Mouse (Mus musculus) gastrocnemius, postnatal 25 days (tissue): Measurements from ENCODE around the gene Ifna4. TPM values are rescaled to one million over a fixed set of nuclear protein-coding genes. Genes with fewer than 3 reads are reported as not detected.

Experiments
- DNase-seq: peaks from one replicate; pipeline ENCODE4 v3.0.0; 2022
- total RNA-seq, 2 experiments: library from RNA; stranded (reverse); gene quantifications; 1 replicate in 1 of 2; 2 replicates in 1 of 2; pipeline ENCODE4 v1.2.3; 2021

Gene Ifna4
- total RNA-seq, 2 experiments from 2014 or later: not detected

DNA sequence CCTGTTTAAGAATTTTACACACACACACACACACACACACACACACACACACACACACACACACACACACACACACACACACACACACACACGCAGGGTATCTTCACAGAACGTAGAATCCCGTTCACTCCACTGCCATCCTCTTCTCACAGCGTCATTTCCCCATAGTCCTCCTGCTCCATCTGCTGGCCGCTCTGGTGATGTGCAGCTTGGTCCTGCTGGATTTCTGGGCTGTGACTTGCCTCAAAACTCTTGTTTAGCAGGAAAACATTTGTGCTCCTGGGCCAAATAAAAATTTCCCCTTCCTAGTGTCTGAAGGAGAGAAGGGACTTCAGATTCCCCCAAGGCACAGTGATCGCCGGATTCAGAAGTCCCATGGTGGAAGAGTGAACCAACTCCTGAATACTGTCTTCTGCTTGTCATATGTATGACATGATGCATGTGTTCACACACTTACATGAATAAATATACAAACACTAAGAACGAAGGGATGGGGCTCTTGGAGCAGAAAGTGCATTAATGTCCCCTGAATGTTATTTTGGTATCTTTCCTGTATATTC, 25.8 kb downstream of the Ifna4 start:
- peak; percentile 32 for DNase-seq

DNA sequence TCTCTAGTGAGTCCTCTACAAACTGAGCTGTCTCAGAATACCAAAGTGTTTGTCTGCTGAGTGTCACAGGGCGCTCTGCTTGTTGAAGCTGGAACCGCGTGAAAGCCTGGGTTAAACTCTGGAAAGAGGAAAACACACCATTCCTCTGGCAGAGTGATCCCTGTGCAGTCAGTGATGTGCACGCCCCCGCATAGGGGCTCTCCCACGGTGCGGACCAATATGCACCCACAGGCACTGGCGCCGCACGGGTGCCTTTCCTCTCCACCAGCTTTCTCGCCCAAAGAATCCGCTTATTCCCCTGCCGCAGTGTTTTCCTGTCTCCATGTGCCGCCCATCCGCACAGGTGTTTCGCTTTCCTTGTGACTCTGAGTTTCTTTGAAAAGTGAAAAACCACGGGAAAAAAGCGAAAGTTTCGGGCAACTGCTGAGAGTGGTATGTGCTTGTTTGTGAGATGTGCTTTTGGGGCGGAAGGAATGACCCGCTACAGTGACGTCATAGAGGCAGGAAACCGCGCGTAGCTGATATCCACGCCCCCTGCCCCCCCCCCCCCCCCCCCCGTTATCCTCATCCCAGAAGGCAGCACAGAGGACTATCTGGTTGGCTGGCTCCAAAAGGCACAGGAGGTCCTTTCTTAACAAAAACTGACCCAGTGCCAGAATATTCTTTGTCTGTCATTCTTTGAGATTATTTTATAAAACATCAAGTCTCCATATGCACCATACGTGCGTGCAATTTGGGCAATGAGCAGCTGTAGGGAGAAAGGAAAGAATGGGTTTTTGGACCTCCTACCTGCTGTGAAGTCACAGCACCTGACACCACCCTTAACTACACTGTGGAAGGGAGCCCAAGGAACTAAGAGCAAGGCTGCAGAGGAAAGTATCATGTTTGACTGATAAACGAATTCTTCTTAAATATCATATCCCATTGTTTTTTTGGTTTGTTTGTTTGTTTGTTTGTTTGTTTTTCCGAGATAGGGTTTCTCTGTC, 26.6 kb downstream of the Ifna4 start:
- DNase-seq: no peak

DNA sequence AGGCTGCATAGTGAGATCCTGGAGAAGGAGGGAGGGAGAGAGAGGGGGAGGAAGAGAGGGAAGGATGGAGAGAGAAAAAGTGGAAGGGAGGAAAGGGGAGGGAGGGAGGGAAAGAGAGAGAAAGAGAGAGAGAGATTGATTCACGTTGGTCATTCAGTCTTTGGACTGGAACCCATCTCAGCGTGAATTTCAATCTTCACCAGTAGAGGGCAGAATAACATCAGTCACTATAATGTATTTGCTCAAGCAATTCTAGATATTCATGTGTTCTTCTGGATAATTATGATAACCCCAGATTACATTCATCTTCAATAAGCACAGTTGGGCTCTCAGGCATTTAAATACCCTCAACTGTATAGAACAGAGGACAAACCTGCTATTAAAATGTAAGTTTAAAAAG, 31.0 kb downstream of the Ifna4 start:
- no peak for DNase-seq

DNA sequence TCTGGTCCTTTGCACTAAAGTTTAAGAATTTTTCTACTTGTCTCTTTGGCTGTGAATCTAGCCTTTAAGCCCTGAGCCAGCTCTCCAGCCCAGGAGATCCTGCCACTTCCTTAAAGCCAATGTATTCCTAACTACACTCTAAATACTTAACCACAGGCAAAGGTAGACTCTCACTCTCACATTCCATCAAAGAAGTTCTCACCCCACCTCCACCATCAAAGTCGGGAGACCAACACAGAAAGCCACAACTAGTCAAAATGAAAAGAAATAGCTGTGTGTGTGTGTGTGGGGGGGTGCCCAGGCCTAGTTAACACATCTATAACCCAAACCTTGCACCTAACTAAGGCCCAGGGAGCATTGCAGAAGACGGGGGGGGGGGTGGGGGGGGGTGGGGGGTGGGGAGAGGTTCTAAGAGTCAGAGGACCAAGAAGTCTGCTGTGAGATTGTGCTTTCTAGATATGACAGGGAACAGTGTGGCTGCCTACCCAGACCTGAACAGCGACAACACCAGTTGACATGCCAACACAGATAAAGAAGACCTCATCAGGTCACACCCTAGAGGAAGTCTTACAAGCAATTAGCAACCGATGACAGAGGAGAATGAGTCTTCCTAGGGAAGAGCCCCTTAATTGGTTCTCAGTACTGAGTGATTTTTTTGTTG, 33.9 kb downstream of the Ifna4 start:
- DNase-seq: no peak

DNA sequence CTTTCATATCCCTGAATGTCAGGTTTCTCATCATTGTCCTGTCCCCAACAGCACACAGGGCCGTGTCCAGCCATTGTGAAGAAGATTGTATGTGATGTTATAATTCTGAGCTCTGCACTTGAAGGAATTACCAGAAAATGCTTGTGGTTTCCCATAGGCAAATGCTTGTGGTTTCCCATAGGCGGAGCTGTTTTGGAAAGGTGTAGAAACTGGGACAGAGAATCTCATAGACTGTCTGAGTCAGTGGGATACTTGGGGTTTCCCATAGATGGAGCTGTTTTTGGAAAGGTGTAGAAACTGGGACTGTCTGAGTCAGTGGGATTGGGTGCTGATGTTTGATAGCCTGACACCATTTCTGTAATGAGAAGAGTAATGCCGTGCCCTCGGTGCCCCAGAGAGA, 34.9 kb downstream of the Ifna4 start:
- DNase-seq: no peak

DNA sequence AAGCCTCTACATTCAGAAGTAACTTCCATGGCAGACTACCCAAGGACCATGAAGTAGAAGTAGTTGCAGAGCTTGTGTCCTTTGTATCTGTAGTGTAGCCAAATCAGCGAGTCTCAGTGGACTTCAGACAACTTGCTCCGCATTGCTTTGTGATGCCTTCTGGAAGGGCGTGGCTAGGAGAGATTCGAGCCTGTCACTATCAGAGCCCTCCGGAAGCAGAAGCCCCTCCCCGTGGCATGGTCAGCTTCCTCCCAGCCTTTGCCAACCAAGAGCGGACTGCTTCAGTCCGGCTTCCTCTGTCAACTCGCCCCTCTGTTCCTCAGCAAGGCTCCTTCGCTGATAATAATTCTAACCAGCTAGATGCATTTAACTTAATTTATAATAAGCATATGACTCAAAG, 36.6 kb downstream of the Ifna4 start:
- no peak for DNase-seq

DNA sequence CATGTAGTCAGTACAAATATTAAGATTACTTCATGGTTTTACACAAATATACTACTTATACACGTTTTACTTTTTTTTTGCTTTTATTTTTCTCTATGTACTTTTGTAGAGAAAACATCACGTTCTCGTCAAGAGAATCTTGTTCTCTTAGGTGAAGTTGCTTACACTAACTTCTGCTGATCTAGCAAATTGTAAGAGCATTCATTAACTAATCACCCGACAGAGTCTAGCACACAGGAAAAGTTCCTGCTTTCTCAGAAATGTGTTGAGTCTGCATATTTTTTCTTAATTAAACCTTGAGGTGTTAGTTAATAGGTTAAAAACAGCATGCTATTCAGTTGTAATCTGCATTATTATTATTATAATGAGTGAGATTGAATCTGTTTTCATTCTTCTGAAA, 37.1 kb downstream of the Ifna4 start:
- no peak for DNase-seq

DNA sequence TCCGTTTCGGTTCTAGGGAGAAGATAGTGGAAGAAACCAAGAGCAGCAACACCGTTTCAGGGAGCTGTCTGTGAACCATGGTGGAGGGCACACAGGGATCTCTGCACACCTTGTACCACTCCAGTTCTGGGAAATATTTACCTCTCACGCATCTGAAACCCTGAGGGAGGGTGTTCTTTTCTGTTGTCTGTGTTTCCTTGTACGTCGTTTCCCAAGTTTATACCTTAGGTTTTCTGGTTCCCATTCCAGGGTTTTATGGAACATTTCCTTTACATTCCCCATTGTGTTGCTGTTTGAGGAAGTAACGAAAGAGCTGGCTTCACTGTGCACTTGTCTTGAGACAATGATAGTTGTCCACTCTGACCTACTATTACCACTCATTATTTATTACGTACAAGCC, 38.4 kb downstream of the Ifna4 start, which contains the start of gene Ifne:
TSS of gene Ifne (minus strand) at position 101 of the 400 bp plus-strand sequence.
- no peak for DNase-seq

DNA sequence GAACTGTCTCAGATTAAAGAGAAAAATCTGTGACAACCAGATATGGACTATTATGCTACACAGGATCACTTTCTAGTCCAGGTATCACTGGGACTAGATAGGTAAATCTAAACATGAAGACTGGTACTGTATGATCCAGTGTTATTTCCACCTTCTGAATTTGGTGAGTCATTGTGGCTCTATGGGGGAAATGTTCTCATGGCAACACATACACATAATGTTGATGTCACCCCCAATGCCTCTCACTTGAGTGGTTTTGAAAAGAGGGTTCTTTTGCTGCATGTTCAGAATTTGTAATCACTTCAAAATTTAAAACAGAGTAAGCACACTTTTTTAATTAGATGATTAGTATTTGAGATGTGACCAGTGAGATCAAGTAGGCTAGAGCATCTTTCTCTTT, 46.6 kb downstream of the Ifna4 start:
- DNase-seq: no peak

Other genes with a start within 250 kb of the Ifna4 start
- not detected for gene Ifna9, start 249.5 kb upstream of the Ifna4 start, total RNA-seq
- not detected for gene Ifna12, start 238.5 kb upstream of the Ifna4 start, total RNA-seq
- not detected for gene C87499, start 207.4 kb upstream of the Ifna4 start, total RNA-seq
- gene Ifna13, start 197.4 kb upstream of the Ifna4 start, total RNA-seq: not detected
- not detected for gene Ifna16, start 164.9 kb upstream of the Ifna4 start, total RNA-seq
- not detected for gene Ifna2, start 157.9 kb upstream of the Ifna4 start, total RNA-seq
- gene Ifnab, start 150.5 kb upstream of the Ifna4 start, total RNA-seq: not detected
- gene Gm26566, start 120.1 kb upstream of the Ifna4 start, total RNA-seq: under 1 TPM; 0.26 to 0.43 TPM
- gene Klhl9, start 119.4 kb upstream of the Ifna4 start, total RNA-seq: 10 to 100 TPM; 45.1 to 47.2 TPM
- gene Gm13271, start 87.0 kb upstream of the Ifna4 start, total RNA-seq: not detected
- gene Gm13283, start 81.7 kb upstream of the Ifna4 start, total RNA-seq: not detected
- gene Gm13290, start 68.0 kb upstream of the Ifna4 start, total RNA-seq: not detected
- not detected for gene Gm13289, start 64.9 kb upstream of the Ifna4 start, total RNA-seq
- gene Gm13272, start 62.0 kb upstream of the Ifna4 start, total RNA-seq: not detected
- gene Ifnz, start 59.7 kb upstream of the Ifna4 start, total RNA-seq: not detected
- gene Gm13276, start 56.2 kb upstream of the Ifna4 start, total RNA-seq: not detected
- not detected for gene Gm13277, start 53.2 kb upstream of the Ifna4 start, total RNA-seq
- not detected for gene Gm13278, start 50.3 kb upstream of the Ifna4 start, total RNA-seq
- gene Gm13275, start 47.4 kb upstream of the Ifna4 start, total RNA-seq: not detected
- not detected for gene Gm13279, start 44.5 kb upstream of the Ifna4 start, total RNA-seq
- gene Gm13285, start 42.2 kb upstream of the Ifna4 start, total RNA-seq: not detected
- not detected for gene Gm13287, start 38.6 kb upstream of the Ifna4 start, total RNA-seq
- not detected for gene Gm13288, start 36.3 kb upstream of the Ifna4 start, total RNA-seq
- not detected for gene Ifna7, start 25.6 kb upstream of the Ifna4 start, total RNA-seq
- gene Ifna11, start 21.9 kb upstream of the Ifna4 start, total RNA-seq: not detected
- not detected for gene Ifna6, start 14.4 kb upstream of the Ifna4 start, total RNA-seq
- not detected for gene Ifna5, start 6.3 kb upstream of the Ifna4 start, total RNA-seq
- gene Ifna1, start 8.2 kb downstream of the Ifna4 start, total RNA-seq: not detected
- not detected for gene Ifne, start 38.3 kb downstream of the Ifna4 start, total RNA-seq